Mouse (Mus musculus) kidney, postnatal 10 days (tissue): Measurements from ENCODE around the gene Hesx1.

ENCODE experiments used
- DNase-seq: peaks from one replicate; pipeline ENCODE4 v3.0.0; 2021; ENCODE audit warnings: mixed read lengths

The Hesx1 gene

DNA sequence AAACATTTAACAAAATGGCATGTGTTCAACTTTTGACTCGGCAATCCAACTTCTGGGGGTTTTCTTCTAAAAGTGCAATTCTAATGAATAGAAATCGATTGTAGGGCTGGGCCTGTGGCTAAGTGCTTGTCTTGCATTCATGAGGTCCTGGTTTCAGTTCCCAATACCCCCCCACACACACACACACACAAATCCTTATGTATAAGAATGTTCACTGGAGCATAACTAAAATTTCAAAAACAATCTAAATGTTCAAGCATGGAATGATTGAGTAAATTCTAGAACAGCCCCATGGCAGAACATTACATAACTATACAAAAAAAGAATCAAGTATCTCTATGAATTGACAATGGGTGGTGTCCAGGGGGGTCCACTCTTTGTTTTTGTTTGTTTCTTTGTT, 23.7 kb downstream of the Hesx1 start:
- no peak for DNase-seq

DNA sequence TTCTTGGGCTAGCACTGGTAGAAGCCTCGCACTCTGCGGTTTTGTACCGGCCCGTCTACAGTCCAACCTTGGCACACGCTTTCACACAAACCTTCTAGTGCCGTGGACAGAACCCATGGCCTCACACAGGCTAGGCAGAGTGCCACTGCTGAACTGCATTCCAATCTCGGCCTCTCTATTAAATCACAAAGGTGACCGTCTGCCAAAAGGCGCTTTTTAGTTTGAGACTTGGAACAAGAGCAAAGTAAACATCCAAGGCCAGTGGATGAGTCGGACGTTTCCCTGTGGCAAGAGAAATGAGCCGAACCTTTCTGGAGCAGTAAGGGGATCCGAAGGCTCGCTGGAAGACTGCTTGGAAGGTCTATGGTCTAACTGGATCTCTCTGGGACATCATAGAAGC, 25.6 kb downstream of the Hesx1 start:
- DNase-seq = no peak

- DNase-seq = peak; percentile 79
Measured at GRCm38 (mm10) chr14:27022876-27023275, 28.7 kb downstream of the Hesx1 start.

GRCm38 (mm10) chr14:27024664-27025063, 30.4 kb downstream of the Hesx1 start:
- no peak for DNase-seq

GRCm38 (mm10) chr14:27029771-27030173, 35.6 kb downstream of the Hesx1 start:
- DNase-seq = peak; percentile 65

DNA sequence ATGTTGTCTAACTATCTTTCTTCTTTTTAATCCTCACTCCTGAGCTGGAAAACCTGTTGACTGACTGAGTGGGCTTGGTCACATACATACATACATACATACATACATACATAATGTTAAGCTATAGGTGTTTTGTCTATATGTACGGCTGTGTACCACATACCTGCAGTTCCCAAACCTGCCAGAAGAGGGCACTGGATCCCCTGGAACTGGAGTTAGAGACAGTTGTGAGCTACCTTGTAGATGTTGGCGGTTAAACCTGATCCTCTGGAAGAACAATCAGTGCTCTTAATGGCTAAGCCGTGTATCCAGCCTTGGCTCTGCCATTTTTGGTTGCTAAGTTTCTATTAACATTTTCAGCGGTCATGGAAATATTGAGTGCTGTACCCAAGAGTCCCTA, 36.9 kb downstream of the Hesx1 start:
- peak; percentile 90 for DNase-seq

DNA sequence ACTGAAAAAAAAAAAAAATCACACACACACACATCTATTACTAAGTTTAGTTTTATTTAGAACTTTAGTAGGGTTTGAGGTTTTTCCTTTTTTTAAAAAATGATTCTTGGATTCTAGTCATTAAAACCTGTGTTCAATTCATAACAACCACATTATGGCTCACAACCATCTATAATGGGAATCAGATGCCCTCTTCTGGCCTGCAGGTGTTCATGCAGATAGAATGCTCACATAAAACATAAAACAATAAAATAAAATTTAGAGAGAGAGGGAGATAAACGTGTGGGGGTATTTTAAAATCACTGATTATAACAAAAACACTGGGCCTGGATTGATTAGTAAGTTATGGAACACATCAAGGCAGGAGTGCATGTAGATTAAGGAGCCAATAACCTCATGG, 43.3 kb downstream of the Hesx1 start:
- no peak for DNase-seq

DNA sequence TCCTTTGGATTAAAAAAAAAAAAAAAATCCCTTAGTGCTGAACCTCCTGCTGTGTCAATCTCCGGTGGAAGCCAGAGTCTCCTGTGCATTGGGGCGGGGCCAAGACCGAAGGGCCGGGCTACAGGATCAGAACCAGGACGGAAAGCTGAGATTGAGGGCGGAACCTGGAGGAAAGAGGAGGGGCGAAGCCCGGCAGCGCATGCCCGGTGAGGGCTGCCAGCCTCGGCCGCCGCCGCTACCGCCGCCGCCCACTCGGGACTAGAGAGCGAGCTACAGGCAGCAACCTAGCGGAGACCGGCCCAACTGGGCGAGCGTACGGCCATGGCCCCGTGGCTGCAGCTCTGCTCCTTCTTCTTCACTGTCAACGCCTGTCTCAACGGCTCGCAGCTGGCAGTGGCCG, 44.6 kb downstream of the Hesx1 start, which contains the start of gene Il17rd:
Il17rd (plus strand) TSS at position 159 of the 400 bp plus-strand sequence.
- DNase-seq = peak; percentile 96

DNA sequence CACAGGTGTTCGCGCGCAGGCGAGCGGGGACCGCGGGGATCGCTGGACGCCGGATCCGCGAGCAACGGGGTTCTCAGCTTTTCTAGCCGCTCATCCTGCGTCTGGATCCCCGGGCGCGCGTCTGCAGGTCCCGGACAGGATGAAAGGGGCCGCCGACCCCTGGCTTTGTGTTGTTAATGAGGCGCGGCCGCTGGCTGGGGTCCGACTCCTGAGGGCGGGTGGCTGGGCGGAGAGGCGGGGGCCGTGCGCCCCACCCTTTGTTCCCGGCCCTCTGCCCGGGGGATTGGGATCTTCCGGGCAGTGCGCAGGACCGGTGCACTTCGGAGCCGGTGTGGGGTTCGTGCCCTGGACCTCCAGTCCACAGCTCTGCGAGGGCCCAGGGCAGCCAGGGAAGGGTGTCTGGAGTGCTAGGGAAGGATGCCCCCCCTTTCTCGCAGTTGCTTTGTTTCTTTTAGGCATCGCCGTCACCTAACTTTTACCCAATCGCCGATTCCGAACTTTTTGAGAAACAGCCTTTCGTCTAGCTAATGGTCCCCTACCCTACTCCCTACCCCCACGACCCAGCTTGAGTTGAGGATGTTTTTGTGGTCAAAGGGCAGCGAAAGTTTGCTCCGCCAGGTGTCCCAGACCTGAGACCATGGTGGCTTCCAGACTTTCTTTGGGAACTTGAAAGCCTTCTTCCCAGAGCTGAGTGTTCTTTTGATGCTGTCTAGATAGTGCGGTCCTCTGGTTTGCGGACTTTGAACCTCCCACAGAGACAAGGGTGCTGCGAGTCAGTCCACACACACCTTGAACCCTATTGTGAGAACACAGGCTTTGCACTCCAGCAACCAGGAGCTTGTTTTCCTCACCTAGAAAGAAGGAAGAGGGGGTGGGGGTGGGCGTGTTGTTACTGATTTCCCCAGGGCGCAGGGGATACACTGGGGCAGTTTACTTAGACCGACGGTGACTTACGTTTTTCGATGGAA, 45.3 kb downstream of the Hesx1 start:
- DNase-seq = peak; percentile 72

- no peak for DNase-seq
Measured at GRCm38 (mm10) chr14:27040451-27040850, 46.2 kb downstream of the Hesx1 start.

- peak; percentile 44 for DNase-seq
Measured at GRCm38 (mm10) chr14:27042280-27042983, 48.2 kb downstream of the Hesx1 start.

DNA sequence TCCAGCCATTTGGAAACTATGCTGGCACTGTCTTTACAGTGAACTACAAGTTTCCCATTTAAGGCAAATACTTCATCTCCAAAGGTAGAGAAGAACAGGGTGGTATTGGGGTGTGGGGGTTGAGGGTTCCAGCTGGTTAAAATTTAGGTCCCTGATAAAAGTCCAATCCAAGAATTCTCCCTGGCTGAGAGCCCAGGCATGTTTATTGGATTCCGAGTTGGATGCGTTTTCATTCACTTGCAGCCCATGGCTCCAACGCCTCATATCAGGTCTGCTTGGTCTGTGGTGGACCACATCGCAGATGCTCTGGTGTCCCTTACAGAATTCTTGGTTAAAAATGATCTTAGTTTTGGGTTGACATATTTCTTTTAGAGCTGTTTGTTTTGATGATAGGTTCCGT, 49.2 kb downstream of the Hesx1 start:
- DNase-seq = peak; percentile 60

DNA sequence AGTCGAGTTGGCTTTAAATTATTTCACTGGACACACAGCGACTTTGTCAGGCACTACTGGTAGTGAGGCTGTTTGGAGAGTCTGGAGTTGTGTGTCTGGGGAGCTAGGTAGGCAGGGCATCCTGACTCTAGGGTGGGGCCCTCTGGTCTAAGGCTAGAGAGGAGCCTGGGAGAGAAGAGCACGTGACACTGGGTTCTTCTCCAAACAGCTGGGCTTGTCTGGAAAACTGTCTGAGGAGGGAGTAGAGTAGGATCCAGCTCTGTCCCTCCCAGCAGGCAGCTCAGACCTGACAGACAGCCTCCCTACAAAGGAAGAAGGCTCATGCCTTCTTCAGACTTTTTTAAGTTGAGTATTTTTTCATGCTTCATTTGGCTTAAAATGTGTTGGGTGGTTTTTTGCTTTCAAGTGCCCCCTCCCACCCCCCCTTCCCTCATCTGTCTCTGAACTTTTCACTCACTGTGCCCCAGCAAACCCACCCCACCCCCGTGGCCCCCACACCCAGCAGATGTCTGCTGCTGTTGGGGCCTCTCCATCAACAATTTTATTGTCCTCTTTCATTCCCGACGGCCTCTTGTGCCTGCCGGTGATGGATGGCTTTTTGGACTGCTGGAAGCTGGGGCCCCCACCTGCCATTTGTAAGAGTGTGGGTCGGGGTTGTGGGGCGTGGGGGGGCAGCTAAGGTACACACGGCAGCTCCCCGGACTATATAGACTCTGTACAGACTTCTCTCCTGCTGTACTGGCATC, 50.2 kb downstream of the Hesx1 start:
- DNase-seq = peak; percentile 45

- DNase-seq = peak; percentile 62
Measured at GRCm38 (mm10) chr14:27044967-27045361, 50.7 kb downstream of the Hesx1 start.

DNA sequence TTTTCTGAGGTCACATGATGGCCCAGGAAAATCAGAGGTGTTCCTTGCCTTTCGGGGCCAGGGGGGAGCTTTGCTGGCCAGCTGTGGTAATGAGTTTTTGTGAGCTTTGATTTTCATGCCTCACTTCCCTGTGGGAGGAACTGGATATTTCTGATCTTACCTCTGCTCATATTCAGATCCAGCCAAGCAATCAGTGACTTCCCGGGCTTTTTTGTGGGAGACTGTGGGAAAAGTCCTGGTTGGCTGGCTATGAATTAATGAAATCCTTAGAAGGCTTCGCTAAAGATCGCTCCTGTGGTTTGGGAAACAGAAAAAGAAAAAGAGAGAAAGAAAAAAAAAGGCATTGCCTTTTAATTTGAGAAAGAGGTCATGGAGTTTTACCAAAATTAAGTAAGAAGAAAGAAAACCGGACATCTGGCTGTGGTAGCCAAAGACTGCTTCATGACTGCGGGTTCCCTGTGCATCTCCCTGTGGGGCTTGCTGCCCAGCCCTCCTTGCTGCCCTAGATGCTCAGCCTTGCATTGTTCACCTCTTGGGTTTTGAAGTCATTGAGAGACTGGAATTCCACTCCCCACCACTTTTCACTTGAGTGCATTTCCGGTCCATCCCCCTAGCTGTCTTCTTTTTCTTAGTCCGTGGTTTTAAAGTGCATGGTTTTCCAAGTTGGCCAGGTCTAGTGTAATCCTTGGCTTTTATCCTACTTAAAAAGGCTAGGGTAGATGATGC, 54.2 kb downstream of the Hesx1 start:
- DNase-seq = no peak

DNA sequence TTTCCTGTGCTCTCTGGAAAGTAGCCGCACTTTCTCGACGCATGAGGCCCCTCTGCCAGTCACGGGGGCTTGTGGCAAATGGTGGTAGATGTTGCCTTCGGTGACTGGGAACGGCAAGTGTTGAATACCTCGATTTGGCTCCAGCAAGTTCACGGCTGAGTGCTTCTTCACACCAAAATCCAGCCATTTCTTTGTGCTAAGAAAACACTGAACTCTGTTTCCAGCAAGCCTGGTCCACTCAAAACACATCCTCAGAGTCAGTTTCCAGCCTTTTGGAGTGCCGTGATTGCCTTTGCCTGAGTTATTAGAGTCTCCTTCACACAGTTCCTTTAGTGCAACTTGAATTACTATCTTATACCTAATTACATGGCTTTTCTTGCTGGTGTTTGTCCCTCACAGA, 55.8 kb downstream of the Hesx1 start:
- no peak for DNase-seq

DNA sequence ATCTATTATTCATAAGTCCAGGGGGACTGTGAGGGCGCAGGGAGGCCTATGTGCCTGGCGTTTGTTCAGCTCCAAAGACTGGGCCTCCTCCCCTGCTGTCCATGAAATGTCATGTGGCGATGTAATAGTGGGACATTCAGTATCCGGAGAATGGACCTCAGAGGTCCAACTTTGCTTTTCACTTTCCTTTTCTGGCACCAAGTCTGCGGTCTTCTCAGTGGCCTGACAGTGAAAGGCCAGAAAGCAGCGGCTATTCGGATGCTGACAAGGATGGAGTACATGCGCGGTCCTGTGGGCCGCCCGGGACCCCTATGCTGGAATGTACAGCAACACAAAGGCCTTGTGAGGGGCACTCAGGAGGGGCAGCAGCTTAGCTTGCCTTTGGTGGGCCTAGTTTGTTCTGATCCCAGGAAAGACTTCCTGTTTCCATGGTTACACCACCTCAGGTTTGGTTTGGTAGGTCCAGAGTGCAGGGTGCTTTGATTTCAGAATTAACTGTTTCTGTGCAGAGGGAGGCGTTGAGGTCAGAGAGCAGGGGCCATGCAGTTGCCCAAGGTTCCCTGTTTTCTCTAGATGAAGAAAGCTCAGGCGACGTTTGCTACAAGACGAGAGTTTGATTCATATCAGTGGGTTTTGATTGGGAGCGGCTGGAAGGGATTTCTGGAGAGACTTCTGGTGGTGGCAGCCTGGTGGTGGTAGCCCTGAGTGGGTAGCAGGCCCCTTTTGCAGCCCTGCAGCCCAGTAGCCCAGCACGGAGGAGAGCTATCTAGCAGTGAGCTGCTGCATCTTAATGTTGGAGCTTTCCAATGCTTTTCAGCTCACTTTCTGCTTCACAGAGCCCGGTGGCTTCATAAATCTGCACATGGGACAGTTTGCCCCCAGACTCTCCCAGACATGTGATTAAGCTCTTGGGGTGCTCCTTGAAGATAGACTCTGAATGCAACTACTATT, 56.6 kb downstream of the Hesx1 start:
- DNase-seq = no peak

- no peak for DNase-seq
Measured at GRCm38 (mm10) chr14:27051511-27051895, 57.3 kb downstream of the Hesx1 start.
